Mouse (Mus musculus): Measurements from ENCODE around the gene Mettl24.
A peak's percentile ranks its signal among the peaks of the same experiment; 100 is the strongest.

Gene Mettl24

DNA sequence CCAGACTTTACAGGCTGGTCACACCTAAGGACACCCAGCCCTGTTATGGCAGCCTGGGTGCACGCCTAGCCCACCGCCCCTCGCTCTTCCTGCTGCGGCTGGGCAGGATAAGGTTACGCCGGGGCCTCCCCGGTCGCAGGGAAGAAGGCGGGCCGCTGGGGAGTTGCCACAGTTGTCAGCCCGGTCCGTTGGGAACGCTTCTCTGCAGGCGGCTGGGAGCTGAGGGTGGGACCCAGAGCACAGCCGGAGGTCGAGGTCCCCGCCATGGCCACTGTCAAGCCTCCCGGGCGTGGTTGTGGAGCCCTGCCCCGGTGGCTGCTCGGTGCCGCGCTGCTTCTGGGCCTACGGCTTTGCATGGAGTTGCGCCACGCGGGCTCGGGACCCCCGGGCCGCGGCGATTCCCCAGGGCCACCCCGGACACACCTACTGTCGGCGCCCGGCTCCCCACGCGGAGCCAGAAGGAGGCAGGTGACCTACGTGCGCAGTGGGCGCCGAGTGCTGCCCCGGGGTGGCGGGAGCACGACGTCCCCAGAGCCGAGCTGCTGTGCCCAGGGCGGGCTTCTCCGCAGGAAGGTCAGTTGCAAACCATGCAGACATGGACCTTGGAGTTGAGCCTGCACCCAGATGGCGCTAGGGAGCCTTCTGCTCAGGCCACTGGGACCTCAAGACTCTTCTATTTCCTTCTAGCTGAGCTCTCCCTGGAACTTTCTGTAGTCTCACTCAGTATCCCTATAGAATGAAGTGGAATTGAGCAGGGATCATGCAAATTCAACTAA, at the start of gene Mettl24:
Mettl24 (plus strand) TSS at position 191 of the 776 bp plus-strand sequence.
- DNase-seq = peak; percentile 89 to 90

DNA sequence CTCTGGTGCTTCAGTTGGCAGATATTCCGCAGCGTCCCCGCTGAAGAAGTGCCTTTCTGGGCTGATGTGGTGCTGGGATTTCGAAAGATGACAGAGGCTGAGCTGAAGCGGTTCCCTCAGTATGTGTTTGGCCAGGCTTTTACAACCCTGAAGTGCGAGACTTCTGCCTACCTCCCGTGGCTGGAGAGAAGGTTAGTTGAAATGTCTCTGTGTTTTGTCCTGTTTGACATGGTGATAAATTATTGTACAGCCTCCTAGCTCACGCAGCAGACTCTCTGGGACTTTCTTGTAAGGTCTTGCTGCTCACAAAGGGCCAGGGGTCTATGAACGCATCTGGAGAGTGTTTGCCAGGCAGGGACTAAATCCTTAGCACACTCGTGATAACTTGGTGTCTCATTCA, 45.8 kb upstream of the Mettl24 start:
- no peak for DNase-seq

DNA sequence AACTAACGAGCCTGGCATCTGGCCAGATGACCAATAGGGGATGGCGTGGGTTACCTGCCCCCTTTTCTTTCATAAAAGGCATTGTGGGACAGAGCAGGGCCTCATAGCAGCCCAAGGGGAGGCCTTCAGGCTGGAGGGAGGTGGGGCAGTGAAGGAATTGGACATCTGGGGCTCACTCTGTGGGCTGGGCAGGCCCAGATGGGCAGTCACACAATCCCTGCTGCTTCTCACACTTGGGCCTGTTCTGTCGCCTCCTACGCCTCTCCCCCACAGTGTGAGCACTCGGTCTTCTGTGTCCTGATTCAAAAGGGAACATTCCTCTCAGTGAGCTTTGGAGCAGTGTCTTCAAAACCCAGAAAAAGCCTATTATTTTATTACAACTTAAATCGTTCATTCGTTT, 44.8 kb upstream of the Mettl24 start:
- DNase-seq = no peak

DNA sequence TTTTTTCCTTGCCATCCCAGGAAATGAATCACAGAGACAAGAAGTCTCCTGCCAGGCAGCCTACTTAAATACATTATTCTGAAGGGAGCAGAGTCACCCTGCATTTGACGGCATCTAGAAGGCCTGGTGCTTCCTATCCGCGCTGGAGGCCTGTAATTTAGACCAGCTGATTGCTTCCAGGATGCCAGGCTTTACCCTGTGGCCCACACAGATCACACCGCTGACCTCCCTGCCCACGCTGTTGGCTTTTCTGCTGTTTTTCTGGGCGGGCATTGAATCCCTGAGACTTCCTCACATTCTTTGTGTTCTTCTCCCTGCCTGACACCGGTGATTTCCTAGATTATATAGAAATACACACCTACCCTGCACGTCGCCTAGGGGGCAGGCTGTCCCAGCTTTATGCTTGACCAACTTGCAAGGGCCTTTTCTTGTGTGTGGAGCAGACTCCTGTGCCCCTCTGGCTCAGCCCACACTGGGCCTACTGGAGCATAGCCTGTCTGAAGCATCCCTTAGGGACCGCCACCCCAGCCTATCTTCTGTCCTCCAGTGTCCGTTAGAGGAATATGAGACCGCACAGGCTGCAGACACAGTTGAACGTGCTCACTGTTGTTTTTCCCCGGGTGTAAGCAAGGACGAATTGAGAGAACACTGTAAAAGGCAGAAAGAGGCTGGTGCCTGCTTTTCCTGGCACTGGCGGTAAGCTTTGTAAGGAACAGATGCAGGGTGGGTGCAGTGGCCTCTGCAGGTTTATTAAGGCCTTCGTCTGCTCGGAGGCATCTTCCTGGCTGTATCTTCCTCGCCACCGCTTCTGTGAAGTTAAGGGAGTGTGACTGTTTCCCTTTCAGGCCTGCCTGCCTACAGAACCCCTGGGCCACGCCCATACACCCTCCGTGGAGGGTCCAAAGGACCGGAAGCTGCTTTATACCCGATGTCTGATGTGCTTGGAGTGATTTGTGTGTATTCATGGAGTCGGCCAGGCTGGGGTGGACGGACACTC, 44.0 kb upstream of the Mettl24 start:
- no peak for DNase-seq

DNA sequence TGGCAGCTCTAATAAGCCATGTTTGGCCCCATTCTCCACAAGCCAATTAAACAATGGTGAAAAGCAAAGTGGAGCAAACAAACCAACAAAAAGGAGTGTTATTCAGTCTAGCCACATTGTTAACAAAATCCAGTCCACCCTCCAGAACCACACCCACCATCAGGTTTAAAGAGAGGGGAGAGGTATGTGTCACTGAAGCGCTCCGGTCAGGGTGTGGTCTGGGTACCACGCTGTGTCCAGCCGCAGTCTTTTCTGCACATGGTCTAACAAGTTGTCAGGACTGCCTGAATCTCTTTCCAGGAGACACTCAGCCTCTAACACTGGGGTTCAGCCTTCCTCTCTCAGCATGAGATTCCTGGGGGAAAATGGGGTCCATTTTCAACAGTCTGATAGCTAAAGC, 42.7 kb upstream of the Mettl24 start:
- no peak for DNase-seq

DNA sequence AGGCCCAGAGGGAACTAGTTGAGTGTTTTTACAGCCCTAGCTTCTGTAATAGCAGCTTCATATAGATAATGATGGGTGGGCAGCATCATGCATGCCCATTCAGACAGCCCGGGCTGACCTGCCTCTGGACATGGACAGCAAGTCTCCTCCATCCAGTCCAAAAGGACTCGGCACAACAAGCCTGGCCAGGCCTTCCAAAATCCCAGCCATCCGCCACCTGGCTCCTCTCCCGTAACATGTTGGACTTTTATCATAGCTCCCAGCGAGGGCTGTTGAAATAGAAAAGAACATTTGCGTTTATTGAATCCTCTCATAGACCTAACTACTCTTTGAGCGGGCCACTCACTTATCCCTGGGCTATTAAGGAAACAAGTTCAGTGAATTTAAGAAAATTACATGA, 41.2 kb upstream of the Mettl24 start:
- no peak for DNase-seq

DNA sequence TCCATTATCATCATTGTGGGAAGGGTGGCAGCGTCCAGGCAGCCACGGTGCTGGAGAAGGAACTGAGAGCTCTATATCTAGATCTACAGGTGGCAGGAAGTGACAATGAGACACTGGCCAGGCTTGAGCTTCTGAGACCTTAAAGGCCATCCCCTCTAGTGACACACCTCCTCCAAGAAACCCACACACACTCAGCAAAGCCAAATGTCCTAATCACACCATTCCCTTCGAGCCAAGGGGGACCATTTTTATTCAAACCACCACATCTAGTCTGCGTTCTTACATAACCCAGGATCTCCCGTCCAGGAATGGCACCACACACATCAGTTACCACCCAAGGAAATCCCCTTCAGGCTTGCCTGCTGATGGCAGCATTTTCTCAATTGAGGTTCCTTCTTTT, 40.0 kb upstream of the Mettl24 start:
- no peak for DNase-seq

DNA sequence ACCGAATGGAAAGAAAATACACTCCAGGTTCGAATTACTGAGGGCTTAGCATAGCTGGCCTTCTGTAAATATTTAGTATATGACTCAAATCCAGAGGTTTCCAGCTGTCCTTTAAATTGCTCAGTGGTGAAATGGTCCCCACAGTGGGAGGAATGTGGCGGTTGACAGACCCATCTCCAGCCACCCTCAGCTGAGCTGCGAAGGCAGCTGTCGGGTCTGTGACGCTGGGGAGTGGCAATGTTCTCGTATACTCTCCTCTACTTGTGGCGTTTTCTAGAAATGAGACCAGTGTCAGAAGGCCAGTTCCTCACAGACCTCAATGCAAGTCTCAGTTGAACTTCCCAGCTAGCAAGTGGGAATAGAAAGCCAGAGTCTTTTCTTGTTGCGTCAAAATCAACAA, 38.6 kb upstream of the Mettl24 start:
- no peak for DNase-seq

DNA sequence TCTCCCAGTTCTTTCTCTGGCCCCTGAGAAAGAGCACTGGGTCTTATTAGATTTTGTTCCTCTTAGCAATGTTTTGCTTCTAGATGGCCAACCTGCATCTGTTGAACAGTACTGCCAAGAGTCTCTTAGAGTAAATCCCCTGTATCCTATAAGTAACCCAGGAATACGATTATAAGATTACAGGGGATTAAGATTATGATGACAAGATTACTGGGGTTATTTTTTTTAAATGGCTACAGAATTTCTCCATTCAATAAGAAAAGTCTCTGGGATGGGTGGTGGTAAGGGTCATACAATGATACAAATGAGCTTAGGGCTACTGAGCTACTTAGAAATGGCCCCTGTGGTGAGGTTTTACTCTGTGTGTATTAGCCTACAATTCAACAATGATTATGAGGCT, 37.7 kb upstream of the Mettl24 start:
- DNase-seq = no peak

DNA sequence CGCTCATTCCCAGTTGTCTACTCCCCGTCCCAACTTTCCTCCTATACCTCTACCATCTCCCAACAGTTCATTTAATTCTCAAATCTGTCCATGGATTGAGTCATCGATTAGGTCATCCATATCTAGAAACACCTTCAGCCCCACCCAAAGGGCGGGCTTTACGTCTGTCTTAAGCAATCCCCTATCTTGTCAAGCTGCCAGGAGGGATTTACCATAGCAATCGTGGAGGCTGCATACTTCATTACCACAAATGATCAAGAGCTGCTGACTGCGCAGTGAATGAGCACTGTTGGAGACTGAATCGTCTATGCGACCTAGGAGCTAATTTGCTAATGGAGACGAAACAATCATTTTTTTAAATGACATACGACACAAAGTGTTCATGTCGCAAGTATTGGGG, 34.3 kb upstream of the Mettl24 start:
- no peak for DNase-seq

DNA sequence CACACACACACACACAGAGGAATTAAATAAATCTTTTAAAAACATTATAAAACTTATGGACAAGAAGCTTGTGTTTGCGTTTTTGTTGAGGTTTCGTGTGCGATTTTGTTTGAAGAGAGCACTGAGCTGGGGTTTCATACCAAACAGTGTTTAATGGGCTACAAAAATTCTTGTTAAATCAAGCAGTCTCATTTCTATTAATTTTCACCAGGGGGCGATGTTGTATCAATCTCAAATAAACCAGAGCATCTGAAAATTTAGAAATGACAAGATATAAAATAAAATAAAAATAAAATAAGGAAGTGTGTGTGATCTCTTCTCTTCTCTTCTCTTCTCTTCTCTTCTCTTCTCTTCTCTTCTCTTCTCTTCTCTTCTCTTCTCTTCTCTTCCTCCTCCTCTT, 33.4 kb upstream of the Mettl24 start:
- no peak for DNase-seq

DNA sequence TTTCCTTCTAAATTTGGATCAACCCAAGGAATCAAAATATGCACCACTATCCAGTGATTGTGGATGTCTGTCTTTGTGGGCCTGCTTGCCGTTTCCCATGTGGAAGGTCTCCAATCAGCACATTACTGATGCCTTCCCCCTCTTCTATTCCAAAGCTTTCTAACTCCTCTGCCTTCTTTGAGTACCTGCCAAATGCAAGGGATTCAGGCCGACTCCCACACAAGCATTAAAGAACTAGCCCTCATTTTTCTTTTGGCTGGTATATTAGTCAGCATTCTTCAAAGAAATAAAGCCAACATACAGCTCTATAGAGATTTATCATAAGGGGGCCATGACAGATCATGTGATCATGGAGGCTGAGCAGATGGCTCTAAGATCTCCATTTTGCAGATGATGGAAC, 31.4 kb upstream of the Mettl24 start:
- no peak for DNase-seq

DNA sequence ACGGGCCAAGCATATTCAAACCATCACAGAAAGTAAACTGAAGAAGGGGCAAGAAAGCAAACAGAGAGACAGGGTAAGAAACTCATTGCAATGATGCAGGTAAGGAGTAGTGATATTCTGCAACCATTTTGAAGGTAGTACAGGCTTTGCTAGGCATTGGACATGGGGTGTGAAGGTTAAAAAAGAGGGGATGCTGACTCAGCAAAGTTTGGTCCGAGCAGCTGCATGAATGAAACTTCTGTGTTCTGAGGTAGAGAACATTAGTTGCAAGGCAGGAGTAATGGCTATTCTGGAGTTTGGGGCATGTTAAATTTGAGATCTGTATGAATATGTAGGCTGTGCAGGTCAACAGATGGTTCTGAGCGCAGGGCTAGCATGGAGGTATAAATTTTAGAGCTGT, 17.8 kb upstream of the Mettl24 start:
- DNase-seq = no peak

DNA sequence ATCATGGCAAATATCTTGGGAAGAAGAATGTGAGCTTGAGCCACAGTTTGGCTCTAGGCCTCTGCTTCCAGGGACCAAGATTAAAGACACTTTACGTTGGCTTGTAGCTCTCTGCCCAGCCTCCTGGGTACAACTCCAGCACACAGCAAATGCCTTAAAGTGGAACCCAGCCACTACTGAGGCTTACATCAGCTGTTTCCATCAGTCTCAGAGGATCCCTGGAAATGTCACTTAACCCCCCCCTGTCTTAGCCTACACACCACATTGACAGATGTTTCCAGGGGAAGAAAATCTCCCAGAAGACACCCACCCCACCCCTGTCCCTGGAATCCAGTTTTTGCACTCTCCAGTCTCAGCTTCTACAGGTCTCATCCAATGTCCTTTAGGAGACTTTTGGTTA, 16.1 kb upstream of the Mettl24 start:
- DNase-seq = no peak

DNA sequence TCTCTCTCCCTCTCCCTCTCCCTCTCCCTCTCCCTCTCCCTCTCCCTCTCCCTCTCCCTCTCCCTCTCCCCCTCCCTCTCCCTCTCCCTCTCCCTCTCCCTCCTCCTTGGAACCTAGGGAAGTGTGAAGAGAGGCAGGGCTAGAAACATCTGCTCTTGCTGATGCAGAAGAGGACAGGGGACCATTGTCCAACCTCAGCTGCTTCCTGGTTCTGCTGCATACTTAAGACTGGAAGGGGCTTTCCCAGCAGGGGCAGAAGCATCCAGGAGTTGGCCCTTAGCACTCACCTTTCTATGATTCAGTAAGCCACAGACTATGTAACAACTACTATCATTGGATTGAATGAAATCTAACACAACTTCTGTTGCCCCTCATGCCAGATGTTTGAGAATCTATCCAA, 14.4 kb upstream of the Mettl24 start:
- no peak for DNase-seq

DNA sequence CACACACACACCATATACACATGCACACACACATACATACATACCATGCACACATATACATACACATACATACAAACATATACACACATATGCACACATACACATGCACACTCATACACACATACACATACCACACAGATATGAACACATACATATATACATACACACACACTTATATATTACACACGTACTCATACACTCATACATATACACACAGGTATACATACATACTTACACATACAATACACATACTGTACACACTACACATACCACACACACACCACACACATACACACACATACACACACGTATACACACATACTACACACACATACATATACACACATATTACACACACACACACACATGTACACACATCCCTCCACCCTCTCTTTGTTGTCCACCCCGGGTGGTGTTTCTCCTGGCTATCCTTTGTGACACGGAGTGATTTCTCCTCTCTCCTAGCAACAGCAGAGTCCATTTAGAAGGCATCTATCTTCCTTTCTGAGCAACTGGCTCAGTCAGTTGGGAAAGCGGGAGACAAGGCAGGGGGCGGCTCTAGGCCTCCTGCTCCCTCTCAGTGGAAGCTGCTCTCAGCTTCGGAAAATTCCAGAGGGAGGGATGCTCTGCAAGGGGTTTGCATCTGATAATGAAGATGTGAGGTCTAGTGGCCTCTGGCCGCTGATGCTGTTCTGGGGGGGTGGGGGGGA, 10.3 kb upstream of the Mettl24 start:
- DNase-seq = no peak

DNA sequence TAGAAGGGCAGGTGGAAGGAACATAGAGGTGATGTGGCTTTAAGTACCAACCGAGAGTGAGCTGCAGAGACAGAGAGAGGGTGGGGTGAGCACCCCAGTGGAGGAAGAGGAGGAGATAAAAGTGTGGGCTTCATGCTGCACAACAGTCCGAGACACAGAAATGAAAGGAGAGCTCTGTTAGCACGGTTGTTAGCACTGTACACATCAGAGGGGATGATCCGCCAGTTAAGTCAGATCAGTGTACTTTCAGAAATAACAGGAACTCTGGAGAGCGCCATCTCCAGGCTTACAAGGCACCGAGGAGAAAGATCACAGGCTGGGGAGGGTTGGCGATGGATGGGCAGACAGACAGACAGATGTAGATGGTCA, 9.8 kb upstream of the Mettl24 start:
- DNase-seq = no peak

DNA sequence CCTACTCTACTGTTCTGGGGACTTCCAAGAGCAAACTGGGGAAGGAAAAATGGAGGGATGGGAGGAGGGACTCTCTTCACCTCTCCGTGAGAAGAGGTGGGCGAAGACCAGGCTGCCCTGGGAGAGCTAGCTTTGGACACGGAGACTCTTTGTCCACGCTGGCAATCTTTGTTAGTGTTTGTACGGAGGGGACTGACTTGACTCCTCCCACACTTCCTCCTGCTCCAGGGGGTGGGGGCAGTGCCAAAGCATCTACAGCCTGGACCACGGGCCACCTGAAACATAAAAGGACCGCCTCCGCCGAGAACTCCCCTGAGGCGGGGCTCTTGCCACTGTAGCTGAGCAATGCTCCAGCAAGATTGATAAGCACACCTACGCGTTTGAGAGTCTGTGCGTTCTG, 8.9 kb upstream of the Mettl24 start:
- DNase-seq = no peak

DNA sequence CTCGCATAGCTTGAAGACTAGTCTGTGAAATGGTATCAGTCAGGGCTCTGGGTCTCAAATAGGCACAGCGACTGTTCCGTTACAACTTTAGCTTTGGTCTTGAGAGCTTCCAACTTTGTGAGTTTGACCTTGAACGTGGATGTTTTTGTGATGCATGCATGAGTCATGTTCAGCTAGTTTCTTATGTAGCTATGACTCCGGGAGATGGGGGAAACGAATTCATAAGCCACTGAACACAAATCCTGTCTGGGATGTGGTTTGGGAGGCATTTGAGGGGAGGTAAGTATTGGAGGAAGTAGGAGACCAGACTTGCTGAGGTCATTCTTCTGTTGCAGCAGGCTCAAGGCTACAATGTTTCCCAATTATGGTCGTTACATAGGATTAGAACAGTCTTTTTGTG, 7.2 kb upstream of the Mettl24 start:
- DNase-seq = no peak

DNA sequence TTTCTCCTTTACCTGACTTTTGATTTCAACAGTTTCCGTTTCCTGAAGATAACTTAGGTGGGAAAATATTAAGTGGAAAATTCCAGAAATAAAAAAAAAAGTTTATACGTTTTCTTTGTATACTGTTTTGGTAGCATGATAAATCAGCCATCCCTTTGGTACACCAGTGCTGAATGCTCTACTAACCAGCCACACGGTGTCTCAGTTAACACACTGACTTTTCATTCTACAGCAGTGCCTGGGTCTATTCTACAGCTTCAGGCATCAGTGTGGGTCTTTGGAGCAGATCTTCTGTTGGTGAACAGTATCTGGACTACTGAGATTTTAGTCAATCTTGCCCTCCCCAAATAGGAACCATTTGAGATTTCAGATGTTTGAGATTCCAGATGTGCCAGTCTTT, 4.6 kb upstream of the Mettl24 start:
- no peak for DNase-seq

DNA sequence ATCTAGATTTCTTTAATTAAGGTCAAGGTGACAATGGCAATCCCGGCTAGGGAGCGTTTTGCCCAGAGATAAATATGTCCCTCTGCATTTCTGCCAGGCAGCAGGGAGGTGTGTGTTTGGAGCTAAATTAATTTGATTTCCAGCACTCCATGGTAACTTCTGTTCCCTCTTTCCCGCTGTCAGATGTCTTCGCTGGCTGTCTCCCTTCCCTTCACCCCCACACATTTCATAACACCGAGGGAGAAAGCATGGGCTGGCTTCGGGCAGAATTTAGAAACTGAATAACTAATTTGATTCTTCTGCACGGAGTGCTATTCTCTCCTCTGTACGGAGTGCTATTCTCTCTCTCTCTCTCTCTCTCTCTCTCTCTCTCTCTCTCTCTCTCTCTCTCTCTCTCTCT, 612 bp upstream of the Mettl24 start:
- DNase-seq = no peak

DNA sequence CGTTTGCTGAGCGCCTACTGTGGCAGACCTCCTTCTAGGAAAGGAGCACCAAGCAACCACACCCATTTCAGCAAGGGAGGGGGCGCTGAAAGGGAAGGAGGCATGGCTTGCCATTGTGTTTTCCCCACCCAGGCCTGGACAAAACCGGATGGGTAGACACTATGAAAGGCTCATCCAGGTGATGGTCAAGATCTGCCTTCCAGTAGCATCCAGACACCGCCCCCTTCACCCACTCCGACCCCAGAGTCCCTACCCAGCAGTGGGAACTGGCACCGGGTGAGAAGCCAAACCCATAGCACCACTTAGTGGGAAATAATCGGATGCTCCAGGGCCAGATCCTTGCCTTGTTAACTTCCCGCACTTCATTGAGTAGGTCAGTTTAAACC, 779 bp downstream of the Mettl24 start:
- DNase-seq = peak in 1 of 2 experiments; percentile 43

DNA sequence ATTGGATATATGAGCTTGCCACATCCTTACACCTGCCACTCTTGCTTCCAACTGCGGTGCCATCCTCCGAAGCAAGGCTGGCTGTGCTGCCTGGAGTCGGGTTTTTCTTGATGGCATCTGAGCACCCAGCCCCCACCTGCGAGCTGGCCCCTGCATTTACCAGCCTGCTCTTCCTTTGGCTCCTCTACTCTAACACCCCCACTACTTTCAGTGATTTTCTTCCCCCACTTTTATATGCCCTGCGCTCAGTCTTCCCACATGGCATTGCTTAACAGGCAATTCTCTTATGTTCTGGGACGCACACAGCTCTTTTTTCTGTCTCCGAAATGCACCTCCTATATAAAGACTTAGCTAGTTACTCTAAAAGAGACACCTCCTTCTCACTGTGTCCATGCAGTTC, 1.2 kb downstream of the Mettl24 start:
- DNase-seq = no peak

DNA sequence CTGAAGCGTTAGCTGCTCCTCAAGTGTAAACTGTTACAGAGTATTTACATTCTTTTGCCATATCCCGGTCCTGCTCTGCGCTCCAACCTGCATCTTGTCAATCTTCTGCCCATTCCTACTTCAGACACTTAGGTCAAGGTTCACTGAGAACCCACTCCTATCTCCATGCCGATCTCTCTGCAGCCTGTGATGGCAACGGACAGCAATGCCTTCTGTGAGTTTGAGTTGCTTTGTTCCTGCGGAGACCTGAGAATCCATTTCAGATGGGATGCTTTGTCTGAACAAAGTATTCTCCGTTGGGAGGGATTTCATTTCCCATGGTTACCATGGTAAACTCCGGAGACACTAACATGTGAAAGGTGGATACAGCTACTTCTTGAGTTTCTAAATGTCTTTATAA, 2.6 kb downstream of the Mettl24 start:
- no peak for DNase-seq

Measured in kidney, postnatal 25 days (tissue).